Mouse (Mus musculus) lung, embryonic 15.5 days (tissue): Measurements from ENCODE around the gene Ticrr. TPM values are rescaled to one million over a fixed set of nuclear protein-coding genes. Genes with fewer than 3 reads are reported as not detected.

Experiments
- polyA plus RNA-seq: library from polyadenylated mRNA; unstranded; fragments of >200 nt; fragmentation: Nextera tagmentation; extraction: Ambion mirVana; gene quantifications from 2 replicates; pipeline ENCODE4 v1.2.1, GENCODE M21; 2015

The Ticrr gene
- polyA plus RNA-seq, 1 experiment from 2014 or later = 12.6 TPM

Other genes starting within 250 kb of the Ticrr start
- 44.6 and 47.2 TPM in 2 replicates for gene Polg, start 193.8 kb upstream of the Ticrr start, polyA plus RNA-seq
- 0.17 TPM in 1 of 2 replicates, not detected in the other for gene Rhcg, start 42.5 kb upstream of the Ticrr start, polyA plus RNA-seq
- gene Kif7, start 55.5 kb downstream of the Ticrr start, polyA plus RNA-seq = 5.0 TPM in 2 replicates
- not detected in 2 replicates for gene Plin1, start 72.7 kb downstream of the Ticrr start, polyA plus RNA-seq
- 10.2 and 12.1 TPM in 2 replicates for gene Pex11a, start 82.9 kb downstream of the Ticrr start, polyA plus RNA-seq
- gene Wdr93, start 83.0 kb downstream of the Ticrr start, polyA plus RNA-seq = 0.78 and 0.86 TPM in 2 replicates
- not detected in 2 replicates for gene Mesp1, start 133.6 kb downstream of the Ticrr start, polyA plus RNA-seq
- 0.48 and 0.56 TPM in 2 replicates for gene Mesp2, start 150.5 kb downstream of the Ticrr start, polyA plus RNA-seq
- 3.0 and 5.4 TPM in 2 replicates for gene Anpep, start 200.9 kb downstream of the Ticrr start, polyA plus RNA-seq